Mouse (Mus musculus) adrenal gland, postnatal 4 days (tissue): ENCODE data around the gene Olfr464. TPM values are rescaled to one million over a fixed set of nuclear protein-coding genes. Genes with fewer than 3 reads are reported as not detected.

ENCODE experiments used
- DNase-seq, 2 experiments: peaks; one replicate each; pipeline ENCODE4 v3.0.0; 2021 to 2022; ENCODE audit warnings: low spot score in 2 of 2, mixed read lengths in 2 of 2
- long read RNA-seq, 2 experiments: library from polyadenylated mRNA; stranded (forward); transcript quantifications; one replicate each; pipeline ENCODE4 v2.0.0; 2021
- total RNA-seq, 2 experiments: library from RNA; stranded (reverse); gene quantifications; 2 replicates each; pipeline ENCODE4 v1.2.3; 2021

The Olfr464 gene
- total RNA-seq, result not detected
- long read RNA-seq, experiment 1, result 0 reads
- long read RNA-seq, experiment 2, result 0 reads

- no peak for DNase-seq
Measured at GRCm38 (mm10) chr11:87920966-87921365, at the start of gene Olfr464. Olfr464 (minus strand) TSS chr11:87920967.

DNA sequence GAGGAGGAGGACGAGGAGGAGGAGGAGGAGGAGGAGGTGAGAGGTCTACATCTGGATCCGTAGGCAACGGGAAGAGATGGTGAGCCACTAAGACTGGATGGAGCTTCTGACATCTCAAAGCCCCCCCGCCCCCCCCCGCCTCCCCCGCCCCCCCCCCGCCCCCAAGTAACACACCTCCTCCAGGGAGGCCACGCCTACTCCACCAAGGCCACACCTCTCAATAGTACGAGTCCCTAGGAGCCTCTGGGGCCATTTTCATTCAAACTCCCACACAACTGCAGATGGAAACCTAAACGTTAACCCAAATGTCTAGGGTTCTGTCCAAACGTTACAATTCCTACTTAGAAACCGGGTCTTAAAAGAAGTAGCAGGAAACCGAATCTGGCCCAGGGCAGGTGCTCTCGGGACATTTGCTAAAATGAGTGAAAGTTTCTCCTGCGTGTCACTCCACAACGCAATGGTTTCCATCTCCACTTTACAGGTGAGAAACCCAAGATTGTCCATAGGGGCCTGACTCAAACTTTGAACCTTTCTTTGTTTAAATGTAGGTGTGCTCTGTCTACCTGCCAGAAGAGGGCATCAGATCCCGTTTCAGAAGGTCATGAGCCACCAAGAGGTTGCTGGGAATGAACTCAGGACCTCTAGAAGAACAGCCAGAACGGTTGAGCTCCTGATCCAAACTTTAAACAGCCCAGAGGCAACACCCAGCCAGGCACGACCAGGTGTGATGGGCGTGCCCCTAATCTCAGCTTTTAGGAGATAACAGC is 47.8 kb upstream of the Olfr464 start:
- no peak for DNase-seq

DNA sequence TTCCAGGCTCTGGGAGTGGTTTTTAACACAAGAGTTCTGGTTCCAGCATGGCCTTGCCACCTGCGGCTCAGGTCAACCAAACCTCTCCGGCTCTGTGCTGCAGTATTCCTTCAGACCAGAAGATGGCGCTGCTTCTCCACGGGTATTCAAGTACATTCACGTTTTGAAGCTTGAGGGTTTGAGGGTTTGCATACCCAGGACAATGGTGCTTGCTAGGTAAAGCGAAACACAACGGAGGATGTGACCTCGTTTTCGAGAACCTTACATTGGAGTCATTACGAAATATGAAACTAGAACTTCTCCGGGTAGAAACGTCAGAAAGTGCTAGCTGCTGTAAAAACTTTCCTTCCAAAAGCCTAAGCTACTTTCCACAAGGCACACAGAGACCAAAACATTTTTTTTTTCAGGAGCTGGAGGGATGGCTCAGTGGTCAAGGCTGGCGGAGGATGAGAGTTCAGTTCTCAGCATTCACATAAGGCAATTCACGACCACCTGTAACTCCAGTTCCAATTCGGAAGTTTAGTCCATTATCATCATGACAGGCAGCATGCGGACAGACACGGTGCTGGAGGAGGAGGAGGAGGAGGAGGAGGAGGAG is 47.0 kb upstream of the Olfr464 start:
- DNase-seq, result peak; percentile 36 to 61

GRCm38 (mm10) chr11:87966214-87966613 is 45.4 kb upstream of the Olfr464 start:
- no peak for DNase-seq

- no peak for DNase-seq
Measured at GRCm38 (mm10) chr11:87965293-87965692, 44.5 kb upstream of the Olfr464 start.

DNA sequence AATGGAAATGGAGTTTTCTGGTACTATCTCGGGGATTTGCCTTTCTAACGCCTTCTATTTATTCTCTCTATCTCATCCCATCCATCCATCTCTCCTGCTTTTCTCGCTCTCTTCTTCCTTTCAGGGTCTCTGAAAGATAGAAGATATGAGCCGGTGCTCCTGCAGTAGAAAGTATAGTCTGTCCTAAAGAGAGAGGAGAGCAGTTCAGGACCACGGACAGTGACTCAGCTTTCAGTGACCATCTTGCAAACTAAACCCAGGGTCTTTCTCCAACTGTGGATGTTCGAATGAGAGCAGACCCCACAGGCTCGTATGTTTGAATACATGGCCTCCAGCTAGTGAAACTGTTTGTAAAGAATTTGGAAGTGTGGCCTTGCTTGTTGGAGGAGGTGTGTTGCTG is 36.3 kb upstream of the Olfr464 start:
- DNase-seq, result no peak

DNA sequence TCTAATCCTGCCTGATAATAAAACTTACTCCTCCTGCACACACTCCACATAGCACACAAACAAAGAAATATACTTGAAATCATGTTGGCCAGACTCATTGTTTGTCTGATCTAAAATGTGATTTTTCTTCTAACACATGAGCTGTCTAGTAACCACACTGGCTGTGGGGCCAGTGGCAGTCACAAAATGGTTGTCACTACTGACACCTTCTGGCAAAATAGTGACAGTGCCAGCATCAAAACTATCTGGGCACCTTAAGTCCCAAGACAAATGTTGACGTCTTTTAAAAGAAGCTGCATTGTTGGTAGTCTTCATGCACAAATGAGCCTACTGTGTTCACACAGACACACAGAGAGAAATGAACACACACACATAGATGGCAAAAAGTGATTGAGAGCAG is 34.4 kb upstream of the Olfr464 start:
- no peak for DNase-seq

GRCm38 (mm10) chr11:87949990-87950389 is 29.2 kb upstream of the Olfr464 start:
- DNase-seq, result no peak

DNA sequence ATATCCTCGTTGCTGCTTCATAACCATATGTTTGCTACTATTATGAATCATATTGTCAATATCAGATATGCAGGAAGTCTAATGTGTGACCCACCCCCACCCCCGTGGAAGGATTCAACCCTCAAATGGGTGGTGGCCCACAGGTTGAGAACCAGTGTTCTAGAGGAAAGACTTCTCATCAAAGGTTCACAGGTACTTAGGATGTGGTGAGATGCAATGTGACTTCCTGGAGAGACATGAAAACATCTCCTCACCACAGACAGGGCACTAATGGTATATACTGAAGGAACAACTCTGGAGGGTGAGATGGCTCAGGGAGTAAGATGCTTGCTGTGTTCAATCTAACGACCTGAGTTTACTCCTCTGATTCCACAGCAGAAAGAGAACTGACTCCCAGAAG is 14.7 kb upstream of the Olfr464 start:
- no peak for DNase-seq

- no peak for DNase-seq
Measured at GRCm38 (mm10) chr11:87933731-87934130, 13.0 kb upstream of the Olfr464 start.

DNA sequence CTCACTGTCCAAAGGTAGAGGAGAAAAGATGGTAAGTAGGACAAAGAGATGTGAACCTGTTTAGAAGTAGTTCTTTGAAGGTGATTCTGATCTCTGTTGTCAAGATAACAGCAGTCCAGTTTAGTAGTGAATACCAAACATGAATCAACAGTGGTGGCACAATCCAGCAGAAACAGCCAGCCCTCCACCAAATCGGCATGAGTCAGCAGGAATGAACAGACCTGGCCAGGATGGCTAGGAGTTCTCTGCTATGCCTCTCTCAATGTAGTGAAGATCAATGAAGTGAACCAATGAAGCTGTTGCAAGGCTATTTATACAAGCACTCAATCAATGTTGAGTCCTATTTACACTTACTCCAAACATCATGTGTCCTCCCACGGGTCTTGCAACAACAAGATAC is 9.6 kb upstream of the Olfr464 start:
- no peak for DNase-seq

DNA sequence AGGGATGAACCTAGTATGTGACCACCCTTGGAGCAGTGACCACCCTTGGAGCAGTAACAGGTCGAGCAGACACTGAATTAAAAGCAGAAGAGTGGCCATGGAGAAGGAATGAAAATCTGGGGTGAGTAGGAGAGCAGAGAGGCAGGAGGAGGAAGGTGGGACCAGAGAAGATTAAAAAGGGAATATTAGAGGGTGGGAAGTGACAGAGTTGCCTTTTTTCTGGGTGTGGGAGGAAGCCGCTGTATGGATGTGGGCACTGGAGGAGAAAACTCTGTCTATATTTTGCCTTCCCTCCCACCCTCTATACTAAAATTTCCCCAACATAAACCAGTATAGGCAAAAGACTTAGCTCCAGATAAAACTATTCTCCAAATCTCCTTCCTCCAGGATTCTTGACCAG is 466 bp downstream of the Olfr464 start:
- no peak for DNase-seq

DNA sequence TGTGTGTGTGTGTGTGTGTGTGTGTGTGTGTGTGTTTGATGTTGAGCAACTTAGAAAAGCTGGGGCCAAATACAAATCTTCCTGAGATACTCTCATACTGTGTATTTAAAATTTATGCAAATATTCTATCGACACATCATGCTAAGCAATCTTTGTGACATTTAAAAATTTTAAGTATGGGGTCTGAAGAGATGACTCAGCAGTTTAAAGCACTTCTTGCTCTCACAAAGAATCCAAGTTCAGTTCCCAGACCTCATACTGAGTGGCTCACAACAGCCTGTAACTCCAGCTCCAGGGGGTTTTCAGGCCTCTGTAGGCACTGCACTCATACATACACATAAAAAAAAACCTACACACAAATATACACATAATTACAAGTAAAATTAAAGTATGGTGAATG is 4.8 kb downstream of the Olfr464 start:
- no peak for DNase-seq

DNA sequence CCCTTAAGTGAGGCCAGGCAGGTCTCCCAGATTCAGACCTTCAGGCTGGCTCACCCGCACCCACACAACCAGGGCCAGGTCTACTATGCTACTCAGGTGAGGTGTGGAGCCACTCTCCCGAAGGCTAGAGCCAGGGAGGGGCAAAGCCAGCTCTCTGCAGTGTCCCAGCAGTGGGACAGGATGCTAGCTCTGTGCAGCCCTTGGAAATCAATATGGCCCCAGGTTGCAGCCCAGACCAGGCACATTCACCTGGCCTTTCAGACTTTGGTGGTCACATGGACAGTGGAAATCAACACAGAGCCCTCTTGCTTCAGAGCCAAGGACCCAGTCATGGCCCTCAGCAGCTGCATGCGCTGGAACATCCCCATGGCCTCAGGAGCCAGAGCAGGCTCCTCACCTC is 16.4 kb downstream of the Olfr464 start:
- no peak for DNase-seq

DNA sequence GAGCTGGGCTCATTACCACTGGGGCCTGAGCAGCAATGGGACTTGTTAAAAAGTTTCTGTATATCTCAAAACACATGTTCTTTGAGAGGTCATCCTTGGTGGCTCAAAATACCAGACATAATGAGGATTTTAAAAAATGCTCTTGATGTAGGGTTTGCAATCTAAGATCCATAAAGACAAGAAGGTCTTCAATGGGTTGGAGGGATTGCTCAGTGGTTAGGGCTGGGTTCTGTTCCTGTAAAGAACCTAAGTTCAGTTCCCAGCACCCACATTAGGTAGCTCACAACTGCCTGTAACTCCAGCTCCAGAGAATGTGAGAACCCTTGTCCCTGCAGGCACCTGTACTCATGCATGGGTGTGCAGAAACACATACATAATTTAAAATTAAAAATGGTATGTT is 23.5 kb downstream of the Olfr464 start, which contains the start of gene Olfr463:
Gene Olfr463 (minus strand): TSS at position 101 of the 400 bp plus-strand sequence.
- no peak for DNase-seq

DNA sequence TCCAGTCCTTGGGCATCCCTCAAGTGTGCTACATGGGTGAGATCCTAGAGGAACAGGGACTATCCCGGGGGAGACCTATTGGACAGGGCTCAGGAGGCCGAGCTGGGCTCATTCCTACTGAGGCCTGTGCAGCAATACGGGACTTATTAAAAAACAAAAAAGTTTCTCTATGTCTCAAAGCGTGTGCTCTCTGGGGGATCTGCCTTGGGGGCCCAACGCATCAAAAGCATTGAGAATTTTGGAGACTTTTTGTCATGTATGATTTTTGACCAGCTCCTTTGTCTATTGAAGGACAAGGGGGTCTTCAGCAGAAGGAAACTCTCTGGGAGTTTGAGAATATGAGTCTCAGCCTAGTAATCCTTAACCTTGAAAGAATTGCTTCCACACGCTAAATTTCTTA is 28.6 kb downstream of the Olfr464 start, which contains the start of gene Olfr462:
Gene Olfr462 (minus strand): TSS at position 101 of the 400 bp plus-strand sequence.
- DNase-seq, result no peak

- DNase-seq, result no peak
Measured at GRCm38 (mm10) chr11:87884856-87885255, 35.9 kb downstream of the Olfr464 start.

DNA sequence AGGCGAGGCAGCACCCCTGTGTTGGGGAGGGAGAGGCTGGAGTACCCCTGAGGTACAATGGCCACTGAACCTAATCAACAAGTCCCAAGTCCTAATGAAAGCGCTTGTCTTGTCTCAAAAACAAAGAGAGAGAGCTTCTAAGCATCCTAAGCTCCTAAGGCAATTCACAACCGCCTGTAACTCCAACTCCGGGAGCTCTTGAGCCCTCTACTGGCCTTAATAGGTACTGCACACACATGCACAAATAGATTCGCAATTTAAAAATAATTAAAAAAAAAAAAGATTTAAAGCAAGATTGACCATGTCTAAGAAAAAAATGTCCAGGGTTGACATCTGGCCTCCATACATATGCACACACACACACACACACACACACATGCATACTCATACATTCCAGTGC is 37.3 kb downstream of the Olfr464 start:
- DNase-seq, result no peak

DNA sequence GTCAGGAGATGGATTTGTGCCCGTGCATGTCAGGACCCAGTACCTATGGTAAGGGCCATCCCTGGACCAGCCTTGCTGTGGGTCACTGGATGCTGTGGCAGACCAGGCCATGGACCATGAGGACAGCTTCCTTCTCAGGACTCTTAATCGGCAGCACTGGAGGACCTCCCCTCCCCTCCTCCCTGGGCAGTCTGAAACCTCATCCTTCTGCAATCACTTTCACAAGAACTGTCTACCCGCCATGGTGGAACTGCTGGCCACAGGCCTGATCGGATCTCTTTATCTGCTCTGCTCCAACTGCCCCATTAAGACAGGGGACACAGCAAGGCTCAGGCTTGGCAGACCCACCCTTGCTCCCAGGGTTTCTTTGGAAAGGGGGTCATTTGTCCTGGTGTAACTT is 39.1 kb downstream of the Olfr464 start:
- no peak for DNase-seq

DNA sequence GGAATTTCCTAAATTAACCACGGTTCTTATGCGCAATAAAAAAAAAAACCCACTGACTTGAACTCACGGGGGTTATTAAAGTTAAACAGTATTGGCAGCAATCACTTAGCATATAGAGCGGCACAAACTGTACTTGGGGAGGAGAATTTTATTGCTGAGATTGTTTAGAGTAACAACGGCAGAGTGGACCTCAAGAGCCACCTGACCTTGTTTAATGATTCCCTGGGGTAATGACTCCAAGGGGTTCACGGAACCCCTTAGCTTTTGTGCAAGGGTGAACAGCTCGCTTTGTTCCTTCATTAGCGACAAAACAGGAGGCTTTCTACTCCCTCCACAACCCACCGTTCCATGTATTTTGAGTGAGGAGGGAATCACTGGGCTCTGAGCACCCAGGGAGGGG is 40.9 kb downstream of the Olfr464 start:
- no peak for DNase-seq

- no peak for DNase-seq
Measured at GRCm38 (mm10) chr11:87875436-87875835, 45.3 kb downstream of the Olfr464 start, which contains the start of gene Epx. Epx (minus strand) TSS chr11:87875536.

DNA sequence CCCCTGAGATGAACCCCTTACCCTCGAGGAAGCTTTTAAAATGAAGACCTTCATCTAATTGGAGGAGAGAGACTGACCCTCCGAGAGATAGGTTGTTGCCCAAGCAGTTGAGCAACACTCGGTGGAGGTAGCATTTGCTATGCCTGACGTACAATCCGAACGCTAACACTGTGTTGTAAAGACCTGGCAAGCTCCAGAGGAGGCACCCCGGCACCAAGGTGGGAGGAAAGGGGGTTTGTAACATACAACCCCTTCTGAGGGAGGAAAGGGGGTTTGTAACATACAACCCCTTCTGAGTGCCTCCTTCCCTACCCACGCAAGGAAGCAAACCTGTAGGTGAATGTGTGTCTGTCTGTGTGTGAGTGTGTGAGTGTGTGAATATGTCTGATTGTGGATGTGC is 49.0 kb downstream of the Olfr464 start:
- no peak for DNase-seq

DNA sequence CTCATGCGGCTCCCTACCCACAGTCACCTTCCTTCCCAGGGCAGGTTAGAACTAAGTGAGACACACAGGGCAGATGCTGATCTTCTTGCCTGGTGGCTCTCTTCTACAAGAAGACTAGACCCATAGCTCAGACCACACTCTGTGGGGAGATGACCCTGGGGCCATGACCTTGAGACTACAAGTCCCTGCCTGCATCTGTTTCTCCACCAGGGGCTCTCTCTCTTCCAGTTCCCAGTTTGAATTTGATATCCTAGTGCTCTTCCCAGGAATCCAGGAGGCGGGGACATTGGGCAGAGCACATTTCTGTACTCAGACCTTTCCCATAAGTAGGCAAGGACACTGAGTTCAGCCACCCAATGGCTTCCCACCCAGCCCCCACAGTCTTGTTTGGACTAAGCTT is 50.7 kb downstream of the Olfr464 start:
- no peak for DNase-seq
